Mouse (Mus musculus): ENCODE measurements around the gene Ube2g2. TPM values are rescaled to one million over a fixed set of nuclear protein-coding genes. Genes with fewer than 3 reads are reported as not detected.

The Ube2g2 gene
- polyA plus RNA-seq, 1 experiment from 2014 or later: 44.0 TPM

GRCm38 (mm10) chr10:77587091-77587775, 34.8 kb upstream of the Ube2g2 start:
- H3K4me1 ChIP-seq (ENCODE audit: control insufficient read depth, insufficient read depth, low read length): peaks cover 14% of the 10 kb centered on the region; the same call in 1 of the 2 replicates
- 94% methylated on average over 6 of the region's 6 CpGs for WGBS
- H3K9ac ChIP-seq (replicated peaks; ENCODE audit: low read depth, low read length): no peak overlapping the region
- H3K9me3 ChIP-seq (ENCODE audit: control insufficient read depth, low read length): no peaks in the 10 kb centered on the region
- no peak overlapping the region for H3K4me3 ChIP-seq (ENCODE audit: low read depth, low read length)
- peaks cover 8% of the 10 kb centered on the region; the same call in 1 of the 2 replicates for H3K36me3 ChIP-seq (ENCODE audit: control insufficient read depth, insufficient read depth, low read length)
- no peaks in the 10 kb centered on the region for H3K27me3 ChIP-seq (ENCODE audit: control insufficient read depth, insufficient read depth, low read length)
- no peak overlapping the region for H3K27ac ChIP-seq (ENCODE audit: low read depth, low read length)
- H3K4me2 ChIP-seq (ENCODE audit: low read depth, low read length): no peak overlapping the region
- no peak for ATAC-seq (ENCODE audit: low read depth)

GRCm38 (mm10) chr10:77588036-77588435, 34.0 kb upstream of the Ube2g2 start:
- H3K36me3 ChIP-seq (ENCODE audit: control insufficient read depth, insufficient read depth, low read length): peaks cover 11% of the 10 kb centered on the region
- WGBS: 87% methylated on average over 2 of the region's 2 CpGs
- ATAC-seq (ENCODE audit: low read depth): no peak

GRCm38 (mm10) chr10:77589117-77589516, 33.0 kb upstream of the Ube2g2 start:
- Histone ChIP-seq H3K4me2 (ENCODE audit: low read depth, low read length) (no peak overlapping the region), H3K9me3 (ENCODE audit: control insufficient read depth, low read length) (no peaks in the 10 kb centered on the region), H3K36me3 (ENCODE audit: control insufficient read depth, insufficient read depth, low read length) (peaks cover 22% of the 10 kb centered on the region), H3K9ac (replicated peaks; ENCODE audit: low read depth, low read length) (no peak overlapping the region), H3K27me3 (ENCODE audit: control insufficient read depth, insufficient read depth, low read length) (no peaks in the 10 kb centered on the region), H3K27ac (ENCODE audit: low read depth, low read length) (peak overlapping the region; percentile 16; the same call in 1 of the 2 replicates), H3K4me1 (ENCODE audit: control insufficient read depth, insufficient read depth, low read length) (peaks cover 3% of the 10 kb centered on the region; the same call in 1 of the 2 replicates), H3K4me3 (ENCODE audit: low read depth, low read length) (no peak overlapping the region)
- ATAC-seq (ENCODE audit: low read depth): no peak
- 71% methylated on average over 7 of the region's 7 CpGs for WGBS

More at GRCm38 (mm10) chr10:77588036-77588435, 34.0 kb upstream of the Ube2g2 start:
- Histone ChIP-seq H3K4me2 (ENCODE audit: low read depth, low read length) (no peak overlapping the region), H3K27me3 (ENCODE audit: control insufficient read depth, insufficient read depth, low read length) (no peaks in the 10 kb centered on the region), H3K9me3 (ENCODE audit: control insufficient read depth, low read length) (no peaks in the 10 kb centered on the region), H3K27ac (ENCODE audit: low read depth, low read length) (no peak overlapping the region), H3K4me3 (ENCODE audit: low read depth, low read length) (no peak overlapping the region), H3K9ac (replicated peaks; ENCODE audit: low read depth, low read length) (no peak overlapping the region), H3K4me1 (ENCODE audit: control insufficient read depth, insufficient read depth, low read length) (peaks cover 6% of the 10 kb centered on the region; the same call in 1 of the 2 replicates)

DNA sequence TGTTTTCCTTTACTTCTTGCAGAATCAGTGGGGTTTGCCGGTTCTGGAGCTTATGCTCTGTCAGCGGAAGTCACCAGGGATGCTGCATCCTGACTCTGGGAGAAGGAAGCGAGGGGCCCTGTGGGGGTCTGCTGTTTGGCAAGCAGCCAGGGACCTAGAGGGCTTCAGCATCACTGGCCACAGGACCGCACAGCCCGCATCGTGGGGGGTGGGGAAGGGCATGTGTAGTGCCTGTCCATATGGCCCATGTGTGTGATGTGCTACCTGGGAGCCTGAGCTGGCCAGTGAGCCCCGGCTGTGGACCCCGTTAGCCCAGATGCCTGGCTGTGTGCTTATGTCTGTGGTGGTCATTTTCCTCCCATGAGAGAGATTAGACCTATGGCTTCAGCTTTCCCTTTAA, 32.3 kb upstream of the Ube2g2 start:
- WGBS: 68% methylated on average over 8 of the region's 8 CpGs
- Histone ChIP-seq H3K36me3 (ENCODE audit: control insufficient read depth, insufficient read depth, low read length) (peaks cover 25% of the 10 kb centered on the region), H3K27me3 (ENCODE audit: control insufficient read depth, insufficient read depth, low read length) (no peaks in the 10 kb centered on the region), H3K9me3 (ENCODE audit: control insufficient read depth, low read length) (no peaks in the 10 kb centered on the region), H3K27ac (ENCODE audit: low read depth, low read length) (no peak overlapping the region), H3K9ac (replicated peaks; ENCODE audit: low read depth, low read length) (no peak overlapping the region), H3K4me2 (ENCODE audit: low read depth, low read length) (no peak overlapping the region), H3K4me3 (ENCODE audit: low read depth, low read length) (no peak overlapping the region), H3K4me1 (ENCODE audit: control insufficient read depth, insufficient read depth, low read length) (peaks cover 3% of the 10 kb centered on the region; the same call in 1 of the 2 replicates)
- no peak for ATAC-seq (ENCODE audit: low read depth)

DNA sequence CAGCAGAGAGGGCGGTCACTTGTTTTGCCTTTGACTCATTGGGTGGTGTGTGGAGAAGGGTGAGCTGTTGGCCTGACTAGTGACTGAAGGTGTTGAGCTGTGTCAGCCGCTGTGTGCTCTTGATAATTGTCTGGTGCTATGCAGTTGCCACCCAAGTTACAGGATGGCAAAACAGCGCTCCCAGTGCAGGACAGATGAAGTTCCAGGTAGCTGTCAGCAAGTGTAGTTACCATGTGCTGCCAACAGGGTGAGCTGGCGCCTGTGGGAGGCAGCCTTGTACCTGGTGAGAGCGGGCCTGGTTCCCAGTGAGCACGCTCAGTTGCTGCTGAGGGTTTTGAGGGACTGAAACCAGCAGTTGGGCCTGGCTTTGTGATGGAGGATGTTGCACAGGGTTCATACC, 31.3 kb upstream of the Ube2g2 start:
- ATAC-seq (ENCODE audit: low read depth): no peak
- H3K36me3 ChIP-seq (ENCODE audit: control insufficient read depth, insufficient read depth, low read length): peaks cover 34% of the 10 kb centered on the region
- H3K27me3 ChIP-seq (ENCODE audit: control insufficient read depth, insufficient read depth, low read length): no peaks in the 10 kb centered on the region
- no peak overlapping the region for H3K4me2 ChIP-seq (ENCODE audit: low read depth, low read length)
- H3K27ac ChIP-seq (ENCODE audit: low read depth, low read length): no peak overlapping the region
- H3K9me3 ChIP-seq (ENCODE audit: control insufficient read depth, low read length): no peaks in the 10 kb centered on the region
- no peak overlapping the region for H3K9ac ChIP-seq (replicated peaks; ENCODE audit: low read depth, low read length)
- no peak overlapping the region for H3K4me3 ChIP-seq (ENCODE audit: low read depth, low read length)
- H3K4me1 ChIP-seq (ENCODE audit: control insufficient read depth, insufficient read depth, low read length): peaks cover 3% of the 10 kb centered on the region; the same call in 1 of the 2 replicates
- WGBS: 49% methylated on average over 6 of the region's 6 CpGs

DNA sequence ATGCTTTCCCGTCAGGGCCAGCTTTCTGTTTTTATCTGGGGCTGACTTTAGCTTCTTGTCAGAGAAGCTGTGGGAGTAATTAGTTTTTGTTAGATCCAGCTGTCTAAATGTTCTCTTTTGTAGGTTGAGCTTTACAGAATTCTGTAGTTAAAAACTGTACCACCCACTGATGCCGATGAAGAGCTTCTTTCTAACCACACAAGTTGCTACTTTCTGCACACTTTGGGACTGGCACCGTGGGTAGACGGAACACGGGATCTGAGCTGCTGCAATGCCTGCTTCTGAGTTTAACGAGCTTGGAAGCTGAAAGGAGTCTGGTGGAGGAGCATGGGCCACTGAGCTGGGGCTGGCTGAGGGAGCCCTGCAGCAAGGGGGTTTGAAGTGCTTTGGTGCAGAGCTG, 30.5 kb upstream of the Ube2g2 start:
- no peak overlapping the region for H3K9ac ChIP-seq (replicated peaks; ENCODE audit: low read depth, low read length)
- peaks cover 41% of the 10 kb centered on the region for H3K36me3 ChIP-seq (ENCODE audit: control insufficient read depth, insufficient read depth, low read length)
- WGBS: 74% methylated on average over 6 of the region's 6 CpGs
- no peak overlapping the region for H3K4me3 ChIP-seq (ENCODE audit: low read depth, low read length)
- no peaks in the 10 kb centered on the region for H3K27me3 ChIP-seq (ENCODE audit: control insufficient read depth, insufficient read depth, low read length)
- ATAC-seq (ENCODE audit: low read depth): no peak
- no peak overlapping the region for H3K27ac ChIP-seq (ENCODE audit: low read depth, low read length)
- H3K4me2 ChIP-seq (ENCODE audit: low read depth, low read length): no peak overlapping the region
- H3K9me3 ChIP-seq (ENCODE audit: control insufficient read depth, low read length): no peaks in the 10 kb centered on the region
- peaks cover 3% of the 10 kb centered on the region; the same call in 1 of the 2 replicates for H3K4me1 ChIP-seq (ENCODE audit: control insufficient read depth, insufficient read depth, low read length)

- Histone ChIP-seq H3K4me2 (ENCODE audit: low read depth, low read length) (no peak overlapping the region), H3K36me3 (ENCODE audit: control insufficient read depth, insufficient read depth, low read length) (peaks cover 60% of the 10 kb centered on the region), H3K4me3 (ENCODE audit: low read depth, low read length) (no peak overlapping the region), H3K9ac (replicated peaks; ENCODE audit: low read depth, low read length) (no peak overlapping the region), H3K4me1 (ENCODE audit: control insufficient read depth, insufficient read depth, low read length) (no peaks in the 10 kb centered on the region), H3K27ac (ENCODE audit: low read depth, low read length) (no peak overlapping the region), H3K9me3 (ENCODE audit: control insufficient read depth, low read length) (no peaks in the 10 kb centered on the region), H3K27me3 (ENCODE audit: control insufficient read depth, insufficient read depth, low read length) (no peaks in the 10 kb centered on the region)
- ATAC-seq (ENCODE audit: low read depth): no peak
- WGBS: 91% methylated on average over 2 of the region's 2 CpGs
Observed at GRCm38 (mm10) chr10:77596060-77596459, 26.0 kb upstream of the Ube2g2 start.

GRCm38 (mm10) chr10:77603021-77603420, 19.1 kb upstream of the Ube2g2 start:
- Histone ChIP-seq H3K27me3 (ENCODE audit: control insufficient read depth, insufficient read depth, low read length) (no peaks in the 10 kb centered on the region), H3K27ac (ENCODE audit: low read depth, low read length) (no peak overlapping the region), H3K9ac (replicated peaks; ENCODE audit: low read depth, low read length) (no peak overlapping the region), H3K36me3 (ENCODE audit: control insufficient read depth, insufficient read depth, low read length) (peaks cover 13% of the 10 kb centered on the region; the same call in 1 of the 2 replicates), H3K4me1 (ENCODE audit: control insufficient read depth, insufficient read depth, low read length) (peaks cover 13% of the 10 kb centered on the region), H3K4me2 (ENCODE audit: low read depth, low read length) (no peak overlapping the region), H3K4me3 (ENCODE audit: low read depth, low read length) (no peak overlapping the region), H3K9me3 (ENCODE audit: control insufficient read depth, low read length) (no peaks in the 10 kb centered on the region)
- ATAC-seq (ENCODE audit: low read depth): no peak
- 52% methylated on average over 4 of the region's 4 CpGs for WGBS

DNA sequence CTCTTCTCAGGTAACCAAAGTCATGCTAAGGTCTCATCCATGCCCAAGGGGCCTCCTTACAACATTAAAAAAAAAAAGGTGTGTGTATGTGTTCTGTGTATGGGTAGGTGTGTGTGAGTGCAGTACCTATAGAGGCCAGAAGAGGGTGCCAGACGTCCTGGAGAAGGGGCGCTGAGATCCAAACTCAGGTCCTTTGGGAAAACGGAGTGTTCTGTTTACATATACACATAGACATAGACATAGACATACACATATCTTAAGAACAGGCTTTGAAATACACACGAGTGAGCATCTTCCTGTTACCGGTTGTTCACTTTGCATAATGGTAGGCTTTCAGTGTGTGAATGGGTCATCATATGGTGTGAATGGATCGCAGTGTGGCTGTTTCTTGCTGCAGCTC, 18.0 kb upstream of the Ube2g2 start:
- ATAC-seq (ENCODE audit: low read depth): no peak
- 95% methylated on average over 6 of the region's 6 CpGs for WGBS
- H3K36me3 ChIP-seq (ENCODE audit: control insufficient read depth, insufficient read depth, low read length): peaks cover 2% of the 10 kb centered on the region; the same call in 1 of the 2 replicates

More for the DNA sequence above, 18.0 kb upstream of the Ube2g2 start:
- H3K4me1 ChIP-seq (ENCODE audit: control insufficient read depth, insufficient read depth, low read length): peaks cover 13% of the 10 kb centered on the region
- no peak overlapping the region for H3K4me2 ChIP-seq (ENCODE audit: low read depth, low read length)
- no peak overlapping the region for H3K27ac ChIP-seq (ENCODE audit: low read depth, low read length)
- H3K27me3 ChIP-seq (ENCODE audit: control insufficient read depth, insufficient read depth, low read length): no peaks in the 10 kb centered on the region
- no peak overlapping the region for H3K9ac ChIP-seq (replicated peaks; ENCODE audit: low read depth, low read length)
- no peak overlapping the region for H3K4me3 ChIP-seq (ENCODE audit: low read depth, low read length)
- no peaks in the 10 kb centered on the region for H3K9me3 ChIP-seq (ENCODE audit: control insufficient read depth, low read length)
